Mouse (Mus musculus) spleen, adult 2 months (tissue): ENCODE data around the gene Cnih2.

Source experiments
- CTCF ChIP-seq: fragments of 200-500 bp; IDR thresholded peaks from 2 replicates; pipeline ENCODE4 v1.5.1; 2011; ENCODE audit warnings: mild to moderate bottlenecking, inconsistent platforms; ENCODE audit not compliant: insufficient read depth, insufficient read length, insufficient replicate concordance; ENCODE audit errors: extremely low read depth
- POLR2A ChIP-seq: fragments of 200-500 bp; IDR thresholded peaks from 2 replicates; pipeline ENCODE4 v1.6.1; 2011; ENCODE audit warnings: low read depth, low read length, inconsistent platforms

GRCm38 (mm10) chr19:5118384-5118698 lies 20.0 kb upstream of the Cnih2 start, which contains the start of gene Klc2:
- no peak for TF ChIP-seq CTCF
- no peak for TF ChIP-seq POLR2A
